Mouse (Mus musculus): ENCODE results near the gene Skor1. TPM values are rescaled to one million over a fixed set of nuclear protein-coding genes. Genes with fewer than 3 reads are reported as not detected.

The Skor1 gene
- polyA plus RNA-seq, 1 experiment from 2014 or later, result not detected

- Histone ChIP-seq H3K9ac (no peak overlapping the region), H3K4me1 (replicated peaks) (peaks cover 11% of the 10 kb centered on the region), H3K27ac (no peak overlapping the region), H3K27me3 (replicated peaks) (no peaks in the 10 kb centered on the region), H3K4me2 (replicated peaks) (no peak overlapping the region), H3K4me3 (replicated peaks) (no peak overlapping the region), H3K9me3 (no peaks in the 10 kb centered on the region), H3K36me3 (no peaks in the 10 kb centered on the region)
- ATAC-seq, result no peak
- 79% methylated on average over 1 of the region's 1 CpGs for WGBS
Observed at GRCm38 (mm10) chr9:63094030-63094429, 54.7 kb downstream of the Skor1 start.

- Histone ChIP-seq H3K4me3 (replicated peaks) (peak overlapping the region; percentile 31; the same call in 1 of the 2 replicates), H3K9ac (peak overlapping the region; percentile 28), H3K36me3 (no peaks in the 10 kb centered on the region), H3K27me3 (replicated peaks) (no peaks in the 10 kb centered on the region), H3K9me3 (no peaks in the 10 kb centered on the region), H3K4me2 (replicated peaks) (peak overlapping the region; percentile 69), H3K27ac (peak overlapping the region; percentile 87), H3K4me1 (replicated peaks) (peaks cover 11% of the 10 kb centered on the region)
- 6% methylated on average over 6 of the region's 6 CpGs for WGBS
- no peak; the same call in 1 of the 2 replicates for ATAC-seq
Observed at GRCm38 (mm10) chr9:63092567-63092966, 56.2 kb downstream of the Skor1 start.

GRCm38 (mm10) chr9:63091971-63092528, 56.7 kb downstream of the Skor1 start:
- Histone ChIP-seq H3K9ac (peak overlapping the region; percentile 28), H3K36me3 (no peaks in the 10 kb centered on the region), H3K4me3 (replicated peaks) (peak overlapping the region; percentile 31), H3K27me3 (replicated peaks) (no peaks in the 10 kb centered on the region), H3K4me2 (replicated peaks) (peak overlapping the region; percentile 69), H3K27ac (peak overlapping the region; percentile 87), H3K9me3 (no peaks in the 10 kb centered on the region), H3K4me1 (replicated peaks) (peaks cover 11% of the 10 kb centered on the region)
- peak; percentile 89 for ATAC-seq
- 1% methylated on average over 13 of the region's 13 CpGs for WGBS

GRCm38 (mm10) chr9:63091101-63091921, 57.5 kb downstream of the Skor1 start:
- Histone ChIP-seq H3K9me3 (no peaks in the 10 kb centered on the region), H3K4me1 (replicated peaks) (peaks cover 11% of the 10 kb centered on the region), H3K27me3 (replicated peaks) (no peaks in the 10 kb centered on the region), H3K27ac (peak overlapping the region; percentile 87), H3K4me3 (replicated peaks) (no peak overlapping the region), H3K4me2 (replicated peaks) (peak overlapping the region; percentile 69), H3K36me3 (no peaks in the 10 kb centered on the region), H3K9ac (peak overlapping the region; percentile 28; the same call in 1 of the 2 replicates)
- no peak for ATAC-seq
- 14% methylated on average over 23 of the region's 23 CpGs for WGBS

GRCm38 (mm10) chr9:63089141-63089540, 59.6 kb downstream of the Skor1 start:
- ATAC-seq, result no peak
- H3K4me2 ChIP-seq (replicated peaks), result no peak overlapping the region
- H3K27ac ChIP-seq, result no peak overlapping the region
- 97% methylated on average over 4 of the region's 4 CpGs for WGBS
- no peaks in the 10 kb centered on the region for H3K36me3 ChIP-seq
- H3K4me1 ChIP-seq (replicated peaks), result peaks cover 11% of the 10 kb centered on the region
- no peaks in the 10 kb centered on the region for H3K9me3 ChIP-seq
- no peaks in the 10 kb centered on the region for H3K27me3 ChIP-seq (replicated peaks)
- H3K4me3 ChIP-seq (replicated peaks), result no peak overlapping the region
- no peak overlapping the region for H3K9ac ChIP-seq

Other genes with a start within 250 kb of the Skor1 start
- gene Pias1, start 161.0 kb downstream of the Skor1 start, polyA plus RNA-seq (2015; fragmentation: Nextera tagmentation; extraction: Ambion mirVana), result 46.4 and 49.2 TPM in 2 replicates
- gene Map2k5, start 228.9 kb upstream of the Skor1 start, polyA plus RNA-seq (2015; fragmentation: Nextera tagmentation; extraction: Ambion mirVana), result 24.6 TPM in 2 replicates